Mouse (Mus musculus) embryonic stem cell, embryonic (primary cell): ENCODE data around the gene Olfr316.
"Not testable (repeated sequence)": the region's sequence is repeated elsewhere in the genome, so short reads cannot be mapped to it uniquely, and the experiment has no call there.

Experiments used
- CTCF ChIA-PET, 4 experiments: fragments of 300-600 bp in 2 of 4; fragments of 350-600 bp in 2 of 4; sonication (Branson Sonifier 250); formaldehyde crosslinking; loops; one replicate each; lab custom pipeline; 2022; ENCODE audit warnings: inconsistent platforms in 2 of 4; lab: Charles Lee
- POLR2A ChIA-PET, 4 experiments: fragments of 300-600 bp in 2 of 4; fragments of 350-600 bp in 2 of 4; sonication (Branson Sonifier 250); formaldehyde crosslinking; loops; one replicate each; lab custom pipeline; 2022; ENCODE audit warnings: antibody characterized with exemption in 4 of 4, inconsistent platforms in 1 of 4; lab: Charles Lee

Gene Olfr316

DNA sequence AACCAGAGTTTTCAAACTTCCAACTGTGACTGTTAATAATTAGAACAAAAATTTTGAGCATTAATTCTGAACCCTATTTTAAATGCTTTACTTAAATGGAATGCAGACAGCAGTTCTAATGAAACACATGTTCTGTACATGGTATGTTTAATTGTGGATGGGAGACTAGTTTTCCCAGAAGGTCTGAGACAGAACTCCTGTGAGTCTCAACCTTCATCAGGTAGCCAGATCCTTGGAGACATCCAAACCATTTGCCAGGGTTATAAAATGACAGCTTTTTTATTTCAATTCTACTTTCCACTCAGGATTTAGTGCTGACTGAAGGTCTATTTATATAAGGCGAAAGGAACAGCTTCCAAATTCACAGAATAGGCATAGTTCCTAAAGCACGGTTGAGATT is at the start of gene Olfr316:
Gene Olfr316, plus strand, starts transcription at position 301 of the 400 bp plus-strand sequence.
- CTCF ChIA-PET, result no interaction called here
- POLR2A ChIA-PET, result no interaction called here

GRCm38 (mm10) chr11:58709086-58709485 is 43.4 kb upstream of the Olfr316 start:
- ChIA-PET POLR2A (no interaction called here), CTCF (no interaction called here)

DNA sequence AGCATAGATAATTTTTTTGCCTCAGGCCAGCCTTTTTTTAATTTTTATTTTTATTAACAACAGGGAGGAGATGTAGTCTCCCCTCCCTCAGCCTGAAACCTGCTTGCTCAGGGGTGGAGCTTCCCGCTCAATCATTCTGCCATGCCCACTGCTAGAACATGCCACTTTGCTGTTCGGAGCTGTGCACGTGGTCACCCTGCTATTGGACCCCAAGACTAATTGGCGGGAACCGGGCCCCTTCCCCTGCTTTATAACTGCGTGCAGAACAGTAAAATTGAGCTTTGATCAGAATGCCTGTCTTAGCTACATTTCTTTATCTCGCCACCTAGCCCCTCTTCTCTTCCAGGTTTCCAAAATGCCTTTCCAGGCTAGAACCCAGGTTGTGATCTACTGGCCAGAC is 34.8 kb upstream of the Olfr316 start:
- CTCF ChIA-PET, POLR2A ChIA-PET: not testable (repeated sequence)

DNA sequence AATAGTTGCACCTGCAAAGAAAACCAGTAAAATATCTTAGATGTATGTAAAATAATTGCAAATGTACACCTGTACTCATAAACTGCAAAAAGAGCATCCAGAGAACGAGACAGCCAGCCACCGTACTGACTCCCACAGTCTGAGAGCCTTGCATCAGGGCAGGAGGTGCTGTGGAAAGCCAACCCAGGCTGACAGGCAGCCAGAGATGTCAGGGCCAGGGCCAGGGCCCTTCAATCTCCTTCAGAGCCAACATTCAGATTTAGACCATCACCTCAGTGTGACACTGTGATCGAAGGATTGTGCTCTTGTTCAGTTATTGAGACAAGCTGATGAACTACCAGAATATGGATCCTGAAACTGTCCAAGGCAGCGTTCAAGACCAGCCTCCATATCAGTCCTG is 32.8 kb upstream of the Olfr316 start:
- ChIA-PET CTCF (no interaction called here), POLR2A (no interaction called here)

- CTCF ChIA-PET, result interaction anchor here in 1 of 4 experiments (0.6 kb wide), 1 partner anchor 43 kb away, joined by 3 read pairs; the partner anchor contains the start of gene Olfr320
- POLR2A ChIA-PET, result no interaction called here
Observed at GRCm38 (mm10) chr11:58723914-58724313, 28.6 kb upstream of the Olfr316 start, which contains the start of gene Olfr318. Gene Olfr318, minus strand, starts transcription at chr11:58724014.

DNA sequence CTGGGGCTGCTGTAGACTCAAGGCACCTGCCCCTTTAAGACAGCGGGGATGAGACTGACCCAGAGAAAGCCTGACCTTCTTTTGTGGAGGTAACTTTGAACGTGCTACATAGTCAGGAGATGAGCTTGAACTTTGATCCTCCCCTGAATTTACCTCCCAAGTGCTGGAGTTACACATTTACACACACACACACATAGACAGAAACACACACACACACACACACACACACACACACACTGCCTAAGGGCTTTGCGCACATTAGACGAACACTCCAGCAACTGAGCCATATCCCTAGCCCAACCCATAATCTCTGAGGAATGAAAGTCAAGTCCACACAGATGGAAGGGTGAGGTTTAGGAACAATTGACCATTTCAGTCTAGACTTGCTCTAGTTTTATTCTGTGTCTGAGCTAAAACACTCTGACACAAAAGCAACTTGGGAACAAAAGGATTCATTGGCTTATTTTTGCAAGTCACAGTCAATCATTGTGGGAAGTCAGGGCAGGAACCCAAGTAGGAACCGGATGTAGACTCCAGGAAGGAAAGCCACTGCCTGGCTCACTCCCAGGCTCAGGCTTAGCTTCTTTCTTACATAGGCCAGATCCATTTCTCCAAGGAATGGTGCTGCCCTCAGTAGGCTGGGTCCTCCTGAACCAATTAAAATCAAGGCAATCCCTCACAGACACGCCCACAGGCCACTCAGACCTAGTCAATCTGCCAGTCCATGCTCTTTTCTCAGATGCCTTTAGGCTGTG is 24.5 kb upstream of the Olfr316 start:
- ChIA-PET POLR2A (interaction anchor here in 1 of 4 experiments (0.7 kb wide), 1 partner anchor 73 kb away, joined by 3 read pairs; the partner anchor contains the start of gene Fam183b), CTCF (interaction anchor here in 1 of 4 experiments (0.6 kb wide), 1 partner anchor 77 kb away, joined by 5 read pairs; no protein-coding TSS in a partner anchor)

- ChIA-PET CTCF (no interaction called here), POLR2A (no interaction called here)
Observed at GRCm38 (mm10) chr11:58733372-58733771, 19.2 kb upstream of the Olfr316 start.

GRCm38 (mm10) chr11:58738792-58739262 is 13.7 kb upstream of the Olfr316 start, which contains the start of gene Olfr317:
Gene Olfr317, minus strand, starts transcription at chr11:58739212.
- CTCF ChIA-PET, result no interaction called here
- POLR2A ChIA-PET, result interaction anchor here in 1 of 4 experiments (0.5 kb wide), 1 partner anchor 536 kb away, joined by 4 read pairs; no protein-coding TSS in a partner anchor

DNA sequence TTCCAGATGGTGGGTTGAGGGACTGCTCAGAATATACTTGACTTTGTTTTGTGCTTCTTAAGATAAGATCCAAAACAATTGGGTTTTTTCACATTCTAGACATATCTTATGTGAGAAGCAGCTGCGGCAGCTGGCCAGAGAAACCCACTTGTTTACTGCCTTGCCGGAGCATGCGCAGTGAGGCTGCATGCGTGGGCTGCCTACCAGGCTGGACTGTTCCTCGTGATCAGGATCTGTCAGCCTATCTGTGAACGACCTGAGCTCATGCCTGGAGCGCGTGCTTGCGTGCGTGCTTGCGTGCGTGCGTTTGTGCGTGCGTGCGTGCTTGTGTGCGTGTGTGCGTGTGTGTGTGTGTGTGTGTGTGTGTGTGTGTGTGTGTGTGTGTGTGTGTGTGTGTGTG is 1.4 kb upstream of the Olfr316 start:
- ChIA-PET POLR2A (interaction anchor here in 2 of 4 experiments (0.6 to 1.0 kb wide), 3 partner anchors 33 to 449 kb away, joined by 3 read pairs; no protein-coding TSS in a partner anchor), CTCF (interaction anchor here in 1 of 4 experiments (0.6 kb wide), 1 partner anchor 348 kb away, joined by 4 read pairs; no protein-coding TSS in a partner anchor)

DNA sequence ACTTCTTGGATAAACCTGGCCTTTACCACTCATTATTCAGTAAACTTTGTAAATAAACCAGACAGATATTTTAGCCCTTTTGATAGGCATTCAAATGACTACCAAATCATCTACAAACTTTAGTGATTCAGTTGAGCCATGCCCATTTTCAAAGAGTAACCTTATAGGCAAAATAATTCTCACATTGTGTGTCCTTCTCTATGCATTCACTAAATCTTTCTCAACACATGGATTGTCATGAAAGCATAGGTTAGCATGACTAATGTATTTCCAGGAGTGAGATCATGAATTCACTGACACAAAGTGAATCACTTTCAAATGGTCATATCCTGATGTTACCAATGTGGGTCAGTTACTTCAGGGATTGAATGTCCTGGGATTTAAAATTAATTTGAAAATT is 20.4 kb downstream of the Olfr316 start, which contains the start of gene Olfr315:
Gene Olfr315, plus strand, starts transcription at position 301 of the 400 bp plus-strand sequence.
- POLR2A ChIA-PET, result no interaction called here
- CTCF ChIA-PET, result no interaction called here

GRCm38 (mm10) chr11:58782480-58783089 is 30.1 kb downstream of the Olfr316 start, which contains the start of gene Olfr314:
Gene Olfr314, plus strand, starts transcription at chr11:58782952.
- ChIA-PET CTCF (no interaction called here), POLR2A (no interaction called here)

GRCm38 (mm10) chr11:58784182-58784581 is 31.6 kb downstream of the Olfr316 start:
- ChIA-PET CTCF (no interaction called here), POLR2A (interaction anchor here in 1 of 4 experiments (0.6 kb wide), 1 partner anchor 33 kb away, joined by 3 read pairs; no protein-coding TSS in a partner anchor)

- POLR2A ChIA-PET, result interaction anchor here in 1 of 4 experiments (3.0 kb wide), 1 partner anchor 14 kb away, joined by 12 read pairs; the partner anchor contains the start of gene Fam183b
- CTCF ChIA-PET, result interaction anchor here in 1 of 4 experiments (1.2 kb wide), 1 partner anchor 24 kb away, joined by 6 read pairs; no protein-coding TSS in a partner anchor
Observed at GRCm38 (mm10) chr11:58787651-58788050, 35.1 kb downstream of the Olfr316 start.

- ChIA-PET CTCF (interaction anchor here in 1 of 4 experiments (0.6 to 1.2 kb wide), 2 partner anchors 24 to 122 kb away, joined by 4 to 6 read pairs; no protein-coding TSS in a partner anchor), POLR2A (interaction anchor here in 1 of 4 experiments (3.0 kb wide), 1 partner anchor 13 kb away, joined by 12 read pairs; the partner anchor contains the start of gene Fam183b)
Observed at GRCm38 (mm10) chr11:58788346-58788745, 35.8 kb downstream of the Olfr316 start.

- ChIA-PET POLR2A (no interaction called here), CTCF (no interaction called here)
Observed at GRCm38 (mm10) chr11:58789532-58789931, 37.0 kb downstream of the Olfr316 start.

DNA sequence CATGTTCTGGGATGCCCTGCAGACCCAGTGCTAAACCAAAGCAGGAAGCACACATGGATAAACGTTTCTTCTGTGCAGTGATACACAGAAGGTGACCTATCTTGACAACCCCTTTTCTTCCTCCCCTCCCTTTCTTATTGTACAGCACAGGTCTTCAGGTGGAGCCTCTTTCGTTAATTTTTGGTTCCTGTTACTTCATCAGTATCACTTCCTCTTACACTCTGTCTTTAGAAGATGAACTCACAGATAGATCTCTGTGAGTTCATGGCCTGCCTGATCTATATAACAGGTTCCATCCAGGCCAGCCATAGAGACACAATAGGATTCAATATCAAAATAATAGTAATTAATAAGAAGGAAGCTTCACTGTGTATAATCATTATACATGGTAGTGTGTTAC is 37.5 kb downstream of the Olfr316 start:
- POLR2A ChIA-PET, result no interaction called here
- CTCF ChIA-PET, result no interaction called here

DNA sequence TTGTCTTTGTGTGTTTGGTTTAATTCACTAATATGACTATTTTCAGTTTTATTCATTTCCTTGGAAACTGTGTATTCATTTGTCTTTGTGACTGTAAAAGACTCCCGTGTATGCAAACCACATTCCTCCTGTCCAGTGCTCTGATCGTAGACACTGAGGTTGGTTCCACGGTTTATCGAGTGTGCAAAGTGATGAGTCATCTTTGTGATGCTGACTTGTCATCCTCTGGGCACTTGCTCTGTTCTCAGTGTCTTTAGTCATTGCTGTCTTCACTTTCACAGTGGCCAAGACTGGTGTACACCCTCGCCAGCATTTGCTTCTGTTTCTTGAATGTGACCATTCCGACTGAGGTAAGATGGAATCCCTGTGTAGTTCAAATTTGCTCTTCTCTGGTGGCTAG is 38.1 kb downstream of the Olfr316 start:
- POLR2A ChIA-PET, result no interaction called here
- CTCF ChIA-PET, result no interaction called here

DNA sequence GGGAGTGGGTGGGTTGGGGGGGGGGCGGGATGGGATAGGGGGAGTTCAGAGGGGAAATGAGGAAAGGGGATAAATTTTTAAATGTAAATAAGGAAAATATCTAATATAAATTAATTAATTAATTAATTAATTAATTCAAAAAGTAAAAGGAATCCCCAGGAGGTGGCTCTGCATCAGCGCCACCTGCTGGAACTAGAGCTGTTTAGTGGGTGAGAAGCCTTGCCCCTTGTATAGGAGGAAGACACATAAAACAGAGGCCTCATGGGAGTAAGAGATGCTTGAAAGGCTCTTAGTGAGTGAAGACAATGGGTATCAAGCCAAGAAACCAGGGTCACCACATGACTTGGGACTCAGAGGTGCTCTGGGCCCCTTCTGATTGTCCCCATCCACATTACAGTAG is 43.3 kb downstream of the Olfr316 start:
- ChIA-PET POLR2A (no interaction called here), CTCF (interaction anchor here in 3 of 4 experiments (0.5 to 1.0 kb wide), 5 partner anchors 9 to 166 kb away, joined by 3 to 6 read pairs (median 3); no protein-coding TSS in a partner anchor)

DNA sequence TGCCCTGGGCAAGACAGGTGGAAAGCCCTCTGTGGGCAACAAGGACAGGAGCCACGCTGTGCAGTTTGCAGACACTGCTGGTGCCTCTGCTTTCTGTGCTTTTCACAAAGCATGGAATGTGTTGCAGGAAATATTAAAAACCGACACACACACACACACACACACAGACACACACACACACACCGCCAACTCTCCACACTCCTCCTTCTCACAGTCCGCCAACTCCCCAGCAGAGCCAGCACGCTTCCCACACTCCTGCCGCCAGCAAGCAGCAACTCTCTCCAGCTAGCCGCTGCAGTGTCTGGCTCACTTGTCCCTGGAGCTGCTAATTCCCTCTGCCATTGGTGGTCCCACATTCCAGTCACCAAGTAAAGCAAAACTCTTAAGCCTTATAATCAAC is 44.3 kb downstream of the Olfr316 start:
- CTCF ChIA-PET, result interaction anchor here in 3 of 4 experiments (0.6 to 1.0 kb wide), 3 partner anchors 15 to 345 kb away, joined by 3 to 4 read pairs (median 3); no protein-coding TSS in a partner anchor

More for the DNA sequence above, 44.3 kb downstream of the Olfr316 start:
- POLR2A ChIA-PET, result no interaction called here
